Mouse (Mus musculus) stomach, postnatal 0 days (tissue): ENCODE results near the gene Dscam.

Experiments
- CTCF ChIP-seq: IDR thresholded peaks from 2 replicates; pipeline ENCODE4 v1.5.1; 2016; ENCODE audit warnings: antibody characterized with exemption, low read depth, mild to moderate bottlenecking, moderate library complexity
- EP300 ChIP-seq: optimal IDR thresholded peaks from 2 replicates; pipeline ENCODE3; 2016; ENCODE audit warnings: antibody characterized with exemption

DNA sequence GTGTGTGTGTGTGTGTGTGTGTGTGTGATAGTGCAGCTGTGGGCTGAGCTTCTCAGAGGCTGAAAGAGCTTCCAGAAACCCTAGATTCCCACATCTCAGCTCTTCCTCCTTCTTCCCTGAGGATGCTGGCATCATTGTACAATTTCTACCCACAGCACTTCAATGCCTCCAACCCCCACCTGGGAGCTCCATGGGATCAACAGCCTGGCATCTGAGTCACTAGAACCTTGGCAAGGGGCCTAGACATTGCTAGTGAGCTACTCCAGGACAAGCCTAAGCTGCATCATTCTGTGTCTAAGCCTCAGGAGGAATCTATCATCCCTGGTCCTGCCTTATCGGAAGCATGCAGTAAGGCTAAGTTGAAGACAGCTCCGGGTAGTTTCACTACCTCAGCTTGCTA lies 73.8 kb downstream of the Dscam start:
- no peak for TF ChIP-seq EP300
- no peak for TF ChIP-seq CTCF
